Mouse (Mus musculus): ENCODE results near the gene Tuba1c. TPM values are rescaled to one million over a fixed set of nuclear protein-coding genes. Genes with fewer than 3 reads are reported as not detected.
A peak's percentile ranks its signal among the peaks of the same experiment; 100 is the strongest.

The Tuba1c gene
- total RNA-seq, 1 experiment, result 424 TPM

DNA sequence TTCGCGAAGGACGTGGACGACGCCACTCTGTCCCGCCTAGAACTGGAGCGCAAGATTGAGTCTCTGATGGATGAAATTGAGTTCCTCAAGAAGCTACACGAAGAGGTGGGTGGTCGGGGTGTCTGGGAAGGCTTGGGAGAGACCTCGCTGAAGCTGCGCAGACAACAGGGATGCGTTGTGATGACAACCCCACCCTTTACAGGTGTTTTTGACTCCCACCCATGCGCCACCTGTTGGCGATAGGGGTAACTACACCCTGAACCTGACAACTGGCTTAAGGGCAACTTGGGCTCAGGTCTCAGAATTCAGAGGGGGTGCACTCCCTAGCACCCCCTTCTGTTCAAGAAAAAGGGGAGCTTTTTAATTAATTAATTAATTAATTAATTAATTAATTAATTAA, 26.6 kb downstream of the Tuba1c start:
- no peaks in the 10 kb centered on the region for H3K9me3 ChIP-seq (ENCODE audit: control insufficient read depth, insufficient read depth, low read depth, low read length)
- H3K4me3 ChIP-seq (ENCODE audit: insufficient read depth in 1 of 2, low read depth in 1 of 2, low read length in 2 of 2, poor library complexity in 1 of 2, severe bottlenecking in 1 of 2), result peak overlapping the region; percentile 71 to 73
- peak; percentile 87 for DNase-seq (ENCODE audit: low read depth, low spot score)
- TF ChIP-seq CHD2 (IDR thresholded peaks at IDR 0.05; ENCODE audit: low read depth, low read length) (no peak), MAFK (IDR thresholded peaks at IDR 0.05; ENCODE audit: insufficient read depth, low read depth, low read length) (no peak), ZNF384 (IDR thresholded peaks at IDR 0.05; ENCODE audit: low read depth, low read length) (no peak), ZC3H11A (IDR thresholded peaks at IDR 0.05; ENCODE audit: borderline replicate concordance, low read depth, low read length) (no peak), HCFC1 (IDR thresholded peaks at IDR 0.05; ENCODE audit: borderline replicate concordance, insufficient read depth, low read length) (no peak)
- no peak overlapping the region for H3K27ac ChIP-seq (ENCODE audit: insufficient read depth, low read depth, low read length, poor library complexity, severe bottlenecking)
- H3K9ac ChIP-seq (ENCODE audit: insufficient read depth, low read depth, low read length, poor library complexity, severe bottlenecking), result no peak overlapping the region
- no peaks in the 10 kb centered on the region; the same call in 1 of the 2 replicates for H3K36me3 ChIP-seq (ENCODE audit: control insufficient read depth, insufficient read depth, low read length, poor library complexity, severe bottlenecking)
- in situ Hi-C loops (cut with MboI; ENCODE audit: low sequenced_read_pairs in 2 of 2, unreplicated experiment in 2 of 2), result no loop called here
- H3K4me1 ChIP-seq (ENCODE audit: control insufficient read depth in 2 of 2, insufficient read depth in 2 of 2, low read length in 2 of 2, poor library complexity in 1 of 2), result peaks cover 4 to 22% of the 10 kb centered on the region in 2 experiments; a peak in 3 of 4 replicates

GRCm38 (mm10) chr15:99065557-99066165, 36.0 kb downstream of the Tuba1c start:
- DNase-seq (ENCODE audit: low read depth, low spot score), result no peak
- Histone ChIP-seq H3K27ac (ENCODE audit: insufficient read depth, low read depth, low read length, poor library complexity, severe bottlenecking) (no peak overlapping the region), H3K9ac (ENCODE audit: insufficient read depth, low read depth, low read length, poor library complexity, severe bottlenecking) (no peak overlapping the region), H3K9me3 (ENCODE audit: control insufficient read depth, insufficient read depth, low read depth, low read length) (no peaks in the 10 kb centered on the region), H3K36me3 (ENCODE audit: control insufficient read depth, insufficient read depth, low read length, poor library complexity, severe bottlenecking) (no peaks in the 10 kb centered on the region), H3K4me3 (ENCODE audit: insufficient read depth in 1 of 2, low read depth in 1 of 2, low read length in 2 of 2, poor library complexity in 1 of 2, severe bottlenecking in 1 of 2) (no peak overlapping the region), H3K4me1 (ENCODE audit: control insufficient read depth in 2 of 2, insufficient read depth in 2 of 2, low read length in 2 of 2, poor library complexity in 1 of 2) (peaks cover 0 to 2% of the 10 kb centered on the region in 2 experiments; a peak in 1 of 4 replicates)
- TF ChIP-seq CHD2 (IDR thresholded peaks at IDR 0.05; ENCODE audit: low read depth, low read length) (no peak), ZC3H11A (IDR thresholded peaks at IDR 0.05; ENCODE audit: borderline replicate concordance, low read depth, low read length) (no peak), ZNF384 (IDR thresholded peaks at IDR 0.05; ENCODE audit: low read depth, low read length) (peak; percentile 74), HCFC1 (IDR thresholded peaks at IDR 0.05; ENCODE audit: borderline replicate concordance, insufficient read depth, low read length) (no peak)
- in situ Hi-C loops (cut with MboI; ENCODE audit: low sequenced_read_pairs in 2 of 2, unreplicated experiment in 2 of 2), result no loop called here

- Histone ChIP-seq H3K4me1 (ENCODE audit: control insufficient read depth in 2 of 2, insufficient read depth in 2 of 2, low read length in 2 of 2, poor library complexity in 1 of 2) (peaks cover 0 to 4% of the 10 kb centered on the region in 2 experiments; a peak in 1 of 4 replicates), H3K9ac (ENCODE audit: insufficient read depth, low read depth, low read length, poor library complexity, severe bottlenecking) (no peak overlapping the region), H3K9me3 (ENCODE audit: control insufficient read depth, insufficient read depth, low read depth, low read length) (no peaks in the 10 kb centered on the region), H3K36me3 (ENCODE audit: control insufficient read depth, insufficient read depth, low read length, poor library complexity, severe bottlenecking) (peaks cover 6% of the 10 kb centered on the region), H3K27ac (ENCODE audit: insufficient read depth, low read depth, low read length, poor library complexity, severe bottlenecking) (no peak overlapping the region), H3K4me3 (ENCODE audit: insufficient read depth in 1 of 2, low read depth in 1 of 2, low read length in 2 of 2, poor library complexity in 1 of 2, severe bottlenecking in 1 of 2) (no peak overlapping the region)
- DNase-seq (ENCODE audit: low read depth, low spot score), result no peak
- TF ChIP-seq HCFC1 (IDR thresholded peaks at IDR 0.05; ENCODE audit: borderline replicate concordance, insufficient read depth, low read length), result no peak
- TF ChIP-seq MAFK (IDR thresholded peaks at IDR 0.05; ENCODE audit: insufficient read depth, low read depth, low read length), result no peak
- TF ChIP-seq ZNF384 (IDR thresholded peaks at IDR 0.05; ENCODE audit: low read depth, low read length), result no peak
- no peak for TF ChIP-seq CHD2 (IDR thresholded peaks at IDR 0.05; ENCODE audit: low read depth, low read length)
- TF ChIP-seq ZC3H11A (IDR thresholded peaks at IDR 0.05; ENCODE audit: borderline replicate concordance, low read depth, low read length), result no peak
- in situ Hi-C loops (cut with MboI; ENCODE audit: low sequenced_read_pairs in 2 of 2, unreplicated experiment in 2 of 2), result no loop called here
Measured at GRCm38 (mm10) chr15:99071988-99072387, 42.3 kb downstream of the Tuba1c start.

GRCm38 (mm10) chr15:99074019-99074599, 44.4 kb downstream of the Tuba1c start, which contains the start of gene Troap:
Gene Troap, plus strand, starts transcription at chr15:99074575.
- DNase-seq (ENCODE audit: low read depth, low spot score), result no peak
- no peaks in the 10 kb centered on the region for H3K9me3 ChIP-seq (ENCODE audit: control insufficient read depth, insufficient read depth, low read depth, low read length)
- peak within 1 kb of the TSS; percentile 93 for H3K9ac ChIP-seq (ENCODE audit: insufficient read depth, low read depth, low read length, poor library complexity, severe bottlenecking)
- in situ Hi-C loops (cut with MboI; ENCODE audit: low sequenced_read_pairs in 2 of 2, unreplicated experiment in 2 of 2), result no loop called here
- H3K36me3 ChIP-seq (ENCODE audit: control insufficient read depth, insufficient read depth, low read length, poor library complexity, severe bottlenecking), result peaks cover 23% of the 10 kb centered on the region
- H3K4me3 ChIP-seq (ENCODE audit: insufficient read depth in 1 of 2, low read depth in 1 of 2, low read length in 2 of 2, poor library complexity in 1 of 2, severe bottlenecking in 1 of 2), result peak within 1 kb of the TSS; percentile 86 to 99
- TF ChIP-seq HCFC1 (IDR thresholded peaks at IDR 0.05; ENCODE audit: borderline replicate concordance, insufficient read depth, low read length), result no peak
- TF ChIP-seq ZNF384 (IDR thresholded peaks at IDR 0.05; ENCODE audit: low read depth, low read length), result no peak
- TF ChIP-seq ZC3H11A (IDR thresholded peaks at IDR 0.05; ENCODE audit: borderline replicate concordance, low read depth, low read length), result no peak
- no peak for TF ChIP-seq MAFK (IDR thresholded peaks at IDR 0.05; ENCODE audit: insufficient read depth, low read depth, low read length)
- no peak for TF ChIP-seq CHD2 (IDR thresholded peaks at IDR 0.05; ENCODE audit: low read depth, low read length)
- peaks cover 0 to 4% of the 10 kb centered on the region in 2 experiments; a peak in 1 of 4 replicates for H3K4me1 ChIP-seq (ENCODE audit: control insufficient read depth in 2 of 2, insufficient read depth in 2 of 2, low read length in 2 of 2, poor library complexity in 1 of 2)
- peak within 1 kb of the TSS; percentile 58 for H3K27ac ChIP-seq (ENCODE audit: insufficient read depth, low read depth, low read length, poor library complexity, severe bottlenecking)

All from ES-E14 (cell line).